Mouse (Mus musculus): Measurements from ENCODE around the gene Ptp4a2.
"Not testable (repeated sequence)": the region's sequence is repeated elsewhere in the genome, so short reads cannot be mapped to it uniquely, and the experiment has no call there.

The Ptp4a2 gene

GRCm38 (mm10) chr4:129810798-129811604 is at the start of gene Ptp4a2:
TSS of gene Ptp4a2 (plus strand) at chr4:129811219.
- peak; percentile 87 to 90 for DNase-seq

- peak; percentile 35 to 38 for DNase-seq
Observed at GRCm38 (mm10) chr4:129761606-129762005, 49.4 kb upstream of the Ptp4a2 start.

DNA sequence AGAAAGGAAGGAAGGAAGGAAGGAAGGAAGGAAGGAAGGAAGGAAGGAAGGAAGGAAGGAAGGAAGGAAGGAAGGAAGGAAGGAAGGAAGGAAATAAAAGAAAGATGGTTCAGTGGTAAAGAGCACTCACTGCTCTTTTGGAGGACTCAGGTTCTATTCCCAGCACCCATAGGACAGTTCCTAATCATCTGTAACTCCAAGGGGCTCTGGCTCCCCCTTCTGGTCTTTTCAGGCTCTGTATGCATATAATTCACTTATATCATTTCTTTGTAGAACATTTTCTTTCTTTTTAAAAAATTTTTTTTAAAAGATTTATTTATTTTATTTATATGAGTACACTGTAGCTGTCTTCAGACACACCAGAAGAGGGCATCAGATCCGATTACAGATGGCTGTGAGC is 48.5 kb upstream of the Ptp4a2 start:
- not testable (repeated sequence) for DNase-seq

DNA sequence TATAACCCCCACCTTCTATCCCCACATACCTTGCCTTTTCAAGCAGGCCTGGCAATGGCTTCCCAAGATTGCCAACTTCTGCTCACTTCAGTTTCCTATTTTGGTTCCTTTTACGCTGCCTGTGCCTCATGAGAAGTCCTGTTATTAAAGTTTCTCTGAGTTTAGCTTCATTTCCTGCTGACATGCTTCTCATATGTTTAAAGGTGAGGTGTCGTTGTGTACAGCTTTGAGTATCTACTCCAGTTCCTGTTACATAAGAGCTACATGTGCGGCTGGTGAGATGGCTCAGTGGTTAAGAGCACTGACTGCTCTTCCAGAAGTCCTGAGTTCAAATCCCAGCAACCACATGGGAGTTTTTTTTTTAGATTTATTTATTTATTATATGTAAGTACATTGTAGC is 45.7 kb upstream of the Ptp4a2 start:
- DNase-seq, result no peak

DNA sequence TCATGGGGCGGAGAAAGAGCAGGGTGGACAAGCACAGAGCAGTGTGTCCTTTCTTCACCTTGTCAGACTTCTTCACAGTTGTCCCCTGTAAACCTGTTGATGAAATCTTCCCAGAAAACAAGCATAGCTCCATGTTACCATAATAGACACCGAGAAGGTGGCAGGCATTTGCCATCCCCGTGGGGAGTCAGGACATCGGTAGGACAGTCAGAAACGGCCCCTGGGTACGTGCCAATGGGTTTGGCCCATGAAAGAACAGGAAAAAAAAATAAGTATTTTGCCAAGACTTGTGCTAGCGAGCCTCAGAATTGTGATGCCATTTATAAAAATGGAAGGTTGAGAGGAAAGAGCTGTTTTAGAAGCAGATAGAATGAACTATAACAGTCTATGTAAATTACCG is 43.2 kb upstream of the Ptp4a2 start:
- no peak for DNase-seq

DNA sequence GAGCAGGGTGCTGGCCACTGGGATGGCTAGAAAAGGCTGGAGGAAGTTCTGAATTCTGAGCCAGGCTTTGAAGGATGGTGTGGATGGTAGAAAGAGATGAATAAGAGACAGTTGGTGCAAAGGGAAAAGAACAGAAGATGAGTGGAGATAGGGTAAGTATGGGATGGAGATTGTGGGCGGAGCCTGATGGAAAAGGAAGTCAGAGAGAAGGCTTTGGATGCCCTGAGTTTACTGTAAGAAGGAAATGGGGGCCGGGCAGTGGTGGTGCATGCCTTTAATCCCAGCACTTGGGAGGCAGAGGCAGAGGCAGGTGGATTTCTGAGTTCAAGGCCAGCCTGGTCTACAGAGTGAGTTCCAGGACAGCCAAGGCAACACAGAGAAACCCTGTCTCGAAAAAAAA is 42.3 kb upstream of the Ptp4a2 start:
- not testable (repeated sequence) for DNase-seq

DNA sequence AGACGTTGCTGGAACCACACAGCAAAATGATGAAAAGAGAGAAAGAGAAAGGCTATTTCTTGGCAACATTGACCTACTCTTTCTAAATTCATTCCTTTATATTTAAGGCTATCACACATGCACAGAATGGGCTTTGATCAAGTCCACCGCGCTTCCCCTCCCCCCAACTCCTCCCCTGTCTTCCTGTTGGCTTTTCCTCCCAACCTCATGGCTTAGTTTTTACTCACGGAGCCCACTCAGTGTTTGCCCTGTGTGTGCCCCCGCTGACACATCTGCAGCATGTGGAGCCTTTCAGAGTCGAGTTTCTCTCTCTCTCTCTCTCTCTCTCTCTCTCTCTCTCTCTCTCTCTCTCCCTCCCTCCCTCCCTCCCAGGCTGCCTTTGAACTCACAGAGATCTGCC is 40.4 kb upstream of the Ptp4a2 start:
- DNase-seq, result no peak

DNA sequence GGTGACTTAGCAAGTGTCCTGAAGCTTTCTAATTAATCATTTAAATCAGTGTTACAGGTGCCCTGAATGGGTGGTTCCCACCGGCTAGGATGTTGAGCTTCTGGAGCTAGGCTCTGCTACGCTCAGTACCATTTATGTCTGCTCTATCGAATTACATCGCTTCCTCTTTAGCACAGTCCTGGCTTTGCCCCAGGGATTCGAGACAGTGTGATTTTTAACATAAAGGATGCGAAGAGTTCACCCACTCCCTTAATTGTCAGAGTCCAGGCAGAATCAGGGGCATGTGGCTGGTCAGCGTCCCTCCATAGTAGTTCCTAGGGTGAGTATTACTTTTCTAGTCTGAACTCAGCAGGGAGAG is 39.7 kb upstream of the Ptp4a2 start:
- DNase-seq, result no peak

- DNase-seq, result no peak
Observed at GRCm38 (mm10) chr4:129771672-129772521, 39.1 kb upstream of the Ptp4a2 start.

GRCm38 (mm10) chr4:129781881-129782675 is 28.9 kb upstream of the Ptp4a2 start:
- peak; percentile 44 to 60 for DNase-seq

- DNase-seq, result no peak
Observed at GRCm38 (mm10) chr4:129782857-129783331, 28.1 kb upstream of the Ptp4a2 start.

DNA sequence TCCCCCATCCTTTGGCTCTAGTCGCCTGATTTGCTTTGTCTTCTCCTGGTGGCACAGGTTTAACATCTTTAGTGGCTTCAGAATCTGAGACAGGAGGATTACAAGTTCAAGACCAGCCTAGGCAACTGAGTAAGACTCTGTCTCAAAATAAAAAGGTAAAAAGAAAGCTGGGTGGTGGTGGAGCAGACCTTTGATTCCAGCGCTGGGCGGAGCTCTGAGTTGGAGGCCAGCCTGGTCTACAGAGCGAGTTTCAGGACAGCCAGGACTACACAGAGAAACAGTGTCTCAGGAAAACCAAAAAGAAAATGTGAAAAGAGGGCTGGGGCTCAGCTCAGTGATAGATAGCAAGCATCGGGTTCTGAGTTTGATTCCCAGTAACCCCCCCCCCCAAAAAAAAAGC is 27.5 kb upstream of the Ptp4a2 start:
- DNase-seq, result no peak

GRCm38 (mm10) chr4:129785178-129785577 is 25.8 kb upstream of the Ptp4a2 start:
- DNase-seq, result peak in 1 of 2 experiments; percentile 61

- peak; percentile 47 to 63 for DNase-seq
Observed at GRCm38 (mm10) chr4:129788693-129789092, 22.3 kb upstream of the Ptp4a2 start.

DNA sequence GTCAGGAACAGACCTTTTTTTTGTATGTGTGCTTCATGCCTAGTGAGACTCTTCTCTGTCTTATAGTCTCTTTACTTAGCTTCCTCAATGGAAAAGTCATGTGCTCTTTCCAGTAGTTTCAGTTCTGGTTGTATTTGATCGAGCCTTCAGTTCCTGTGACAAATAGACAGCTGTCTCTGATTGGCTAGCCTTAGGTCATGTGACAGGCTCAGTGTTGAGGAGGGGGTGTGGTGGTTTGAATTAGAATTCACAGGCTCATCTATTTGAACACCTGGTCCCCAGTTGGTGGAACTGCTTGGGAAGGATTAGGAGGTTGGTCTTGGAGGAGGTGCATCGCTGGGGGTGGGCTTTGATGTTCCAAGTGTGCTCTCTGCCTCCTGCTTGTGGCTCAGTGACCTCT is 21.4 kb upstream of the Ptp4a2 start:
- no peak for DNase-seq

DNA sequence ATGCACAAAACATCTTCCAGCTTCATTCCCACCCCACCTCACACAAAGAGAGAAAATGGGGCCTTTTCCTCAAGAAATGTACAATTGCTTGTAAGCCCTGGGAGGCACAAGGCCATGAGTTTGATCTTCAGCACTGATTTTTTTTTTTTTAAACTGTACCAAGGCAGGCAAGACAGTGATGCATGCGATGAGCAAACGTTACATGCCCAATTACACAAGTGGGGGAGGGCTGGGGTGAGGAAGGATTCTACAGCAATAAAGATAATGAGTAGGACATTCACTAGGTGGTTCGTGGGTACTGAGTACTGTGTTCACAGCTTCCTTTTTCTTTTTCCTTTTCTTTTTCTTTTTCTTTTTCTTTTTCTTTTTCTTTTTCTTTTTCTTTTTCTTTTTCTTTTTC is 20.5 kb upstream of the Ptp4a2 start:
- DNase-seq, result no peak

GRCm38 (mm10) chr4:129791399-129791798 is 19.6 kb upstream of the Ptp4a2 start:
- no peak for DNase-seq

DNA sequence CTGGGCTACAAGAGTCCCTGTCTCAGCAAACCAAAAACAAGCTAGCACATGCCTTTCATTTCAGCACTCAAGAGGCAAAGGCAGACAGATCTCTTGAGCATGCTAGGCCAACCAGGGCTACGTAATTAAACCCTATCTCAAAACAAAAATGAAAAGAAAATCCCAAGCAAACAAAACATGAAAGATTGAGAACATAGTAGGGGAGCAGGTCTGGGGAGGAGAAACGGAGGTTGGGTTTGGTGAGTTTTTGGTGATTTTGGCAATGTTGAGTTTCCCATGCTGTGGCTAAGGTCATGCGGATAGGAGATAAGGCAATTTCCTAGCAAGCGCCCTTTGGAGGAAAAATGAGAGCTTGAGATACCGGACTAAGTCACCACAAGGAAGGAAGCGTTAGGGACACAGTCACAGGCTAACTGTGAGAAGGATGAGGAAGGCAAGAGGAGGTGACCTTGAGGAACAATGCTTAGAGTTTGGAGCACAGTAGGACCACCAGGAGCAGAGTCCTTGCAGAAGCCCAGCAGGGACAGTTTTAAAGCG is 18.3 kb upstream of the Ptp4a2 start:
- DNase-seq, result no peak

DNA sequence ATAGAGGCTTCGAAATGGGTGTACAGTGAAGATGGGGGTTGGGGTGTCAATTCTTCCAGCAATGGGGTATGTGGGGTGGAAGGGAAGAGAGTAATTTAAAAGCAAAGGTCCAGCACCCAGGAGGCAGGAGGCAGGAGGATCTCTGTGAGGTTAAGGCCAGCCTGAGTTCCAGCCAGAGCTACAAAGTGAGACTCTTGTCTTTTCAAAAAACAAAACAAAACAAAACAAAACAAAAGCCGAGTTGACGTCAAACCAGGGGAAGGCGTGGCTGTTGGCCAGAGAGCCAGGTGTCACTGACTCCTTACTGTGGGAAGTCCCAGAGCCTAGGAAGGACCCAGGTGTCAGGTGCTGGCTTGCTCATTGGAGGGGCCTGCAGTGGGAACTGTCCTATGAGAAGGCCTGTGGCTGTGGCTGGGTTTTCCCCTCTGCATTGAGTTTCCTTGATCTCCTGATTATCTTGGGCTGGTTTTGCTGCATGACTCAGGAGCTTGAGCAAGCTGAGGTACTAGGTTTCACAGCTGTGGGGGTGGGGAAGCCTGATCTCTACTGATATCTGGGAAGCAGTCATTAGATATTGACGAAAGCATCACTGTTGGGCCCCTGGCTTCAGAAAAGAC is 17.2 kb upstream of the Ptp4a2 start:
- peak in 1 of 2 experiments; percentile 22 for DNase-seq

DNA sequence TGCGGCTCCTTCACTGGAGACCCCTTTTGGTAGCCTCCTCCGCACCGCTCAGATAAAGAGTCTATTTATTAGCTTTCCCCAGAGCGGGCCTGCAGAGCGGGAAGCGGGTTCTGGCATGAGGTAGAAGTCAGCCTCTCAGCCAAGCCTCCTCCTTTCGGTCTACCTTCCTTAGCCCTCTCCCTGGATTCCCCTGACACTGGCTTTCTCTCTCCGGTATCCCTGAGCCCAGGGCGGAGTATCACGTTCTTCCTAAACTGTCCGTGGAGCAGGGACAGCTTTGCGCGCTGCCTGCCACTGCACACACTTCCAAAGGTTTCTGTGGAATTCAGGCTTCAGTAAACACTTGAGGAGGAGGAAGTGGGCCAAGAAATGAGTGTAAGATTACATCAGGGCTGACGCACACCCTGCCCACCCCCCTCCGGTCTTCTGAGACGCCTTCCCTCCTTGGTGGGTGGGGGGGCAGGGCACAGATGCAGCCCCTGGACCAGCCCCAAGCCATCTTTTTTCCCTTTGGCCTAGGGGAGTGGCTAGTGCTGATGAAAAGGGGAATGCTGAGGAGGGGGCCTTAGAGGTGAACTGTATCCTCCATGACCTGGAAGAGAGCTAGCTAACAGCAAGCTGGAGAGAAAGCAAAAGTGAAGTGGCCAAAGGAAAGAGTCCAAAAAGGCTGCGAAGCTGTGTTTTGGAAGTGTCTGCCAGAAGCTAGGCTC is 15.7 kb upstream of the Ptp4a2 start:
- no peak for DNase-seq

GRCm38 (mm10) chr4:129795861-129796260 is 15.2 kb upstream of the Ptp4a2 start:
- no peak for DNase-seq

- no peak for DNase-seq
Observed at GRCm38 (mm10) chr4:129797985-129798384, 13.0 kb upstream of the Ptp4a2 start.
